Mouse (Mus musculus) MEL (cell line): ENCODE data around the gene Wdr62. TPM values are rescaled to one million over a fixed set of nuclear protein-coding genes. Genes with fewer than 3 reads are reported as not detected.

Experiments used
- polyA plus RNA-seq, 2 experiments: library from polyadenylated mRNA; stranded (reverse) in 1 of 2; unstranded in 1 of 2; fragments of >175 nt in 1 of 2; fragments of >200 nt in 1 of 2; gene quantifications; 2 replicates each; pipeline versions ENCODE4 v1.2.1 to v1.2.4; 2012; ENCODE audit warnings: low replicate concordance in 2 of 2, low read depth in 1 of 2; ENCODE audit not compliant: insufficient read length in 2 of 2, insufficient read depth in 1 of 2, missing spikeins in 1 of 2
- total RNA-seq: library from RNA; depleted of rRNA; stranded (reverse); fragments of 300-350 nt; gene quantifications from 2 replicates; pipeline ENCODE4 v1.2.3, GENCODE M21; 2012; rRNA removed

Gene Wdr62
- total and polyA plus RNA-seq, 3 experiments = 6.5 to 44.8 (median 30.5) TPM

Other genes starting within 250 kb of the Wdr62 start
- 0.16 and 0.39 TPM in 2 replicates for gene Zfp14, start 229.0 kb downstream of the Wdr62 start, total RNA-seq
- gene Zfp14, start 229.0 kb downstream of the Wdr62 start, polyA plus RNA-seq = under 1 TPM in 1 of 2 experiments, not detected in 1; 0.25 TPM
- 2.2 and 2.4 TPM in 2 replicates for gene Zfp82, start 207.5 kb downstream of the Wdr62 start, total RNA-seq
- gene Zfp82, start 207.5 kb downstream of the Wdr62 start, polyA plus RNA-seq = 1 to 10 TPM in 1 of 2 experiments, not detected in 1; 2.0 TPM
- gene Gm26920, start 190.0 kb downstream of the Wdr62 start, total RNA-seq = 0.62 TPM in 1 of 2 replicates, not detected in the other
- gene Gm26920, start 190.0 kb downstream of the Wdr62 start, polyA plus RNA-seq = not detected
- gene Zfp566, start 189.9 kb downstream of the Wdr62 start, total RNA-seq = 7.3 and 8.0 TPM in 2 replicates
- 1 to 10 TPM in 1 of 2 experiments, not detected in 1; 8.0 TPM for gene Zfp566, start 189.9 kb downstream of the Wdr62 start, polyA plus RNA-seq
- gene Zfp260, start 185.6 kb downstream of the Wdr62 start, total RNA-seq = 5.5 and 6.2 TPM in 2 replicates
- gene Zfp260, start 185.6 kb downstream of the Wdr62 start, polyA plus RNA-seq = 1 to 10 TPM in 1 of 2 experiments, not detected in 1; 4.8 TPM
- 3.9 and 8.2 TPM in 2 replicates for gene Zfp382, start 158.5 kb downstream of the Wdr62 start, total RNA-seq
- 1 to 10 TPM in 1 of 2 experiments, not detected in 1; 7.1 TPM for gene Zfp382, start 158.5 kb downstream of the Wdr62 start, polyA plus RNA-seq
- 30.6 and 35.5 TPM in 2 replicates for gene Zfp146, start 110.7 kb downstream of the Wdr62 start, total RNA-seq
- gene Zfp146, start 110.7 kb downstream of the Wdr62 start, polyA plus RNA-seq = 10 to 100 TPM in 1 of 2 experiments, not detected in 1; 38.9 TPM
- gene Cox7a1, start 96.3 kb downstream of the Wdr62 start, total RNA-seq = 8.9 and 9.9 TPM in 2 replicates
- gene Cox7a1, start 96.3 kb downstream of the Wdr62 start, polyA plus RNA-seq = 10 to 100 TPM in 1 of 2 experiments, not detected in 1; 11.1 TPM
- 31.7 and 38.3 TPM in 2 replicates for gene Capns1, start 81.6 kb downstream of the Wdr62 start, total RNA-seq
- gene Capns1, start 81.6 kb downstream of the Wdr62 start, polyA plus RNA-seq = 100 to 1,000 TPM in 1 of 2 experiments, not detected in 1; 354 TPM
- 109 and 128 TPM in 2 replicates for gene Polr2i, start 48.5 kb downstream of the Wdr62 start, total RNA-seq
- 100 to 1,000 TPM in 1 of 2 experiments, not detected in 1; 118 TPM for gene Polr2i, start 48.5 kb downstream of the Wdr62 start, polyA plus RNA-seq
- 54.8 and 55.0 TPM in 2 replicates for gene Tbcb, start 48.1 kb downstream of the Wdr62 start, total RNA-seq
- gene Tbcb, start 48.1 kb downstream of the Wdr62 start, polyA plus RNA-seq = 10 to 100 TPM in 1 of 2 experiments, not detected in 1; 72.6 TPM
- not detected in 2 replicates for gene Ovol3, start 44.7 kb downstream of the Wdr62 start, total RNA-seq
- gene Ovol3, start 44.7 kb downstream of the Wdr62 start, polyA plus RNA-seq = under 1 TPM in 1 of 2 experiments, not detected in 1; 0.17 TPM
- 0.42 and 0.73 TPM in 2 replicates for gene Thap8, start 325 bp downstream of the Wdr62 start, total RNA-seq
- gene Thap8, start 325 bp downstream of the Wdr62 start, polyA plus RNA-seq = under 1 TPM in 1 of 2 experiments, not detected in 1; 0.46 TPM
- gene Clip3, start 11.3 kb upstream of the Wdr62 start, total RNA-seq = not detected in 2 replicates
- gene Clip3, start 11.3 kb upstream of the Wdr62 start, polyA plus RNA-seq = under 1 TPM in 1 of 2 experiments, not detected in 1; 0.19 TPM
- gene Alkbh6, start 28.3 kb upstream of the Wdr62 start, total RNA-seq = 15.0 and 16.2 TPM in 2 replicates
- gene Alkbh6, start 28.3 kb upstream of the Wdr62 start, polyA plus RNA-seq = 10 to 100 TPM in 1 of 2 experiments, not detected in 1; 24.6 TPM
- 0.31 and 0.42 TPM in 2 replicates for gene Syne4, start 34.4 kb upstream of the Wdr62 start, total RNA-seq
- gene Syne4, start 34.4 kb upstream of the Wdr62 start, polyA plus RNA-seq = under 1 TPM in 1 of 2 experiments, not detected in 1; 0.82 TPM
- gene E130208F15Rik, start 41.3 kb upstream of the Wdr62 start, total RNA-seq = 0.92 and 0.96 TPM in 2 replicates
- 1 to 10 TPM in 1 of 2 experiments, not detected in 1; 3.2 TPM for gene E130208F15Rik, start 41.3 kb upstream of the Wdr62 start, polyA plus RNA-seq
- 4.3 and 4.5 TPM in 2 replicates for gene Sdhaf1, start 43.5 kb upstream of the Wdr62 start, total RNA-seq
- gene Sdhaf1, start 43.5 kb upstream of the Wdr62 start, polyA plus RNA-seq = 1 to 10 TPM in 1 of 2 experiments, not detected in 1; 8.1 TPM
- gene Lrfn3, start 82.4 kb upstream of the Wdr62 start, total RNA-seq = not detected in 2 replicates
- gene Lrfn3, start 82.4 kb upstream of the Wdr62 start, polyA plus RNA-seq = not detected
- 2.8 and 3.9 TPM in 2 replicates for gene Tyrobp, start 133.3 kb upstream of the Wdr62 start, total RNA-seq
- 10 to 100 TPM in 1 of 2 experiments, not detected in 1; 13.6 TPM for gene Tyrobp, start 133.3 kb upstream of the Wdr62 start, polyA plus RNA-seq
- gene Hcst, start 139.4 kb upstream of the Wdr62 start, total RNA-seq = 7.1 and 15.5 TPM in 2 replicates
- gene Hcst, start 139.4 kb upstream of the Wdr62 start, polyA plus RNA-seq = 10 to 100 TPM in 1 of 2 experiments, not detected in 1; 28.1 TPM
- gene Nfkbid, start 141.3 kb upstream of the Wdr62 start, total RNA-seq = 6.2 and 7.0 TPM in 2 replicates
- gene Nfkbid, start 141.3 kb upstream of the Wdr62 start, polyA plus RNA-seq = 10 to 100 TPM in 1 of 2 experiments, not detected in 1; 16.7 TPM
- 1.5 and 1.9 TPM in 2 replicates for gene Aplp1, start 165.1 kb upstream of the Wdr62 start, total RNA-seq
- 1 to 10 TPM in 1 of 2 experiments, not detected in 1; 7.1 TPM for gene Aplp1, start 165.1 kb upstream of the Wdr62 start, polyA plus RNA-seq
- not detected in 2 replicates for gene Kirrel2, start 177.3 kb upstream of the Wdr62 start, total RNA-seq
- gene Kirrel2, start 177.3 kb upstream of the Wdr62 start, polyA plus RNA-seq = not detected
- 1.3 and 2.3 TPM in 2 replicates for gene Nphs1, start 177.9 kb upstream of the Wdr62 start, total RNA-seq
- 1 to 10 TPM in 1 of 2 experiments, not detected in 1; 1.2 TPM for gene Nphs1, start 177.9 kb upstream of the Wdr62 start, polyA plus RNA-seq
- not detected in 2 replicates for gene Prodh2, start 213.2 kb upstream of the Wdr62 start, total RNA-seq
- gene Prodh2, start 213.2 kb upstream of the Wdr62 start, polyA plus RNA-seq = not detected